Mouse (Mus musculus) adrenal gland, adult 2 months (tissue): Measurements from ENCODE around the gene Tm2d3. TPM values are rescaled to one million over a fixed set of nuclear protein-coding genes. Genes with fewer than 3 reads are reported as not detected.

Source experiments
- DNase-seq: peaks from one replicate; pipeline ENCODE4 v3.0.0; 2021
- polyA plus RNA-seq: library from polyadenylated mRNA; depleted of rRNA; stranded (reverse); fragments of >200 nt; gene quantifications from 2 replicates; pipeline ENCODE4 v1.2.3, GENCODE M21; 2012; rRNA removed
- total RNA-seq, 2 experiments: library from RNA; stranded (reverse); gene quantifications; 2 replicates each; pipeline ENCODE4 v1.2.3; 2021

Tm2d3 gene
- total and polyA plus RNA-seq, 3 experiments: 69.7 to 109 (median 71.2) TPM

GRCm38 (mm10) chr7:65702076-65702475, 11.1 kb downstream of the Tm2d3 start:
- DNase-seq: no peak

DNA sequence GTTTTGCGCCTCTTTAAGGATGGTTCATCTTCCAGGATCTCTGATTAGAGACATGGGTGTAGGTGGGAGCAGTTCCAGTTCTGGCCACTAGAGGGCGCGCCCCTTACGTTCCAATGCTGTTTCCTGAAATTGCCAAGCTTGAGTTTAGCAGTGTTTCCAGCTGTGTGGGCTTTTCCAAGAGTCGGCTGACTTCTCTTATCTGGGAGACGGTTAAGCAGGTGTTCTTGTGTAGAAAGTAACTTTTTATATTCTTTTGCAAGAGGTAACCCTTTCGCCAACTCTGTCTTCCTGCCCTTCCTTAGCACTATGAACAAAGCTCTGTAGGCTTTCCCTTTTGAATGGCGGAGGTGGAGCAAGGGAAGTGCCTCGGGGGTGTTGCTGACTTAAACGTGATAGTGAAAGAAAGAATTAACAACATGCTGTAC, 13.9 kb downstream of the Tm2d3 start:
- peak; percentile 77 for DNase-seq

GRCm38 (mm10) chr7:65708506-65708905, 17.5 kb downstream of the Tm2d3 start:
- no peak for DNase-seq

DNA sequence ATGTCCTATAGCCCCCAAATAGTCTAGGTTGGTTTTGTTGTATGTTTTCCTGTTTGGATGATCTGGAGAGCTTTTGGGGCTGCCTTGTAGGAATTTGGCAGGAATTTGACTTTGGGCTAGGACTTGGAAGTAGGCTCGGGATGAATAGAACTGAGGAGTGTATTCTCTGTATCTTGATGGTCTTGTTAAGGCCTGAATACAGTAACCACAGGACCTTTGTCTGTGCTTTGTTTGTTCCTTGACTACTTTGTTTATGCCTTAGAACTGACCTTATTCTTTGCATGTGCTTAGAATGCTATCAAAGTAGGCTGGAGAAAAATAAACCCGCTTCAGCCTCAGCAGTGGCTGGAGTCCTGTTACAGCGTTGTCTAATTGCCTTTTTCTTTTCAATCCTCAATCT, 19.3 kb downstream of the Tm2d3 start:
- DNase-seq: no peak

DNA sequence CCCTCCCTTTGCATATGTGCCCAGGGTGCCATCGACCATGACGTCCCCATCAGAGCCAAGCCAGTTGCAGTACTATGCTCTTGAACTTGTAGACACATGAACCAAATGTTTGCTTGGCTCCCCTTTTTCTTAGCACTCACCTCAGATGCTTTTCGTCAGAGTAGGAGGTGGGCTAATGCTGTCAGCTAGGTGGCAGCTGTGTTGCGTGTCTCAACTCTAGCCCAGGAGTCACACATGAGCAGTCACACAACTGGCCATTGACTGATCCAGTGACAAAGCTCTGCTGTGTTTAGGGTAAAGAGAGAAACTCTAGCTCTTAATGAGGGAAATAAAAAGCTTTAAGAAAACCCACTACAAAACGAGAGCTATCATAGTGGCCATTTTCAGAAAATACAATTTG, 22.8 kb downstream of the Tm2d3 start:
- DNase-seq: no peak

DNA sequence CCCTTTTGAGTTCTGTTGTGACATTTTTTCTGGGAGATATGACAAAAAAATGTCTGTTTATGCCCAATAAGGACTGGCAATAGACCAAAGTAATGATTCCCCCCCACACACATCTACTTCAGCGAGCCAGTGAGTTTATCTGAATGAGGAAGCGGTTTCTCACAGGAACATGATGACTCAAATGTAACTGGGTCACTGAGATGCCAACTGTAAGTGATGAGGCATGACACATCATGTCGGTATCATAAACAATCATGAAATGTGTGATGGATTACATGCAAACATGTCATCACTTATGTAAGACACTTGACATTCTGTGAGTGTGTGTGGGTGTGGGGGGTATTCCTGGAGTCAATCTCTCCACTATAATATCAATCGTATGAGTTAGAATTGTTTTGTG, 23.3 kb downstream of the Tm2d3 start:
- peak; percentile 26 for DNase-seq

GRCm38 (mm10) chr7:65734024-65734423, 43.1 kb downstream of the Tm2d3 start:
- peak; percentile 20 for DNase-seq

DNA sequence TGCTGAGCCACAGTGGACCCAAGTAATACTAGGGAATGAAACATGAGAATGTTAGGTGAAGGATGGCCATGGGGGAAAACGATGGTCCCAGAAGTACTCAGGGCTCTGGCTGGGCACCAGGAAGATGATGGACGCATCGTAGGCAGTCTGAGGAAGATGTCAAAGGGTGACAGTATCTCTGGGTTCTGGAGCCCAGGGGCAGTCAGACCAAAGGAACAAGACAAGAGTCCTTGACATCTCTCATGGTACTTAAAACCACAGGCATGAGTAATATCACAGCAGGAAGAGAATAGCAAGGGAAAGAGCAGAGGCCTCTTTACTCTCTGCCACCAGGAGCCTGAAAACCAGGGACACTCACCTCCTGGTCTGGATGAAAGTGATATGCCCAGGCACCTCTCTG, 44.3 kb downstream of the Tm2d3 start:
- DNase-seq: peak; percentile 30

- peak; percentile 89 for DNase-seq
Observed at GRCm38 (mm10) chr7:65737286-65738040, 46.5 kb downstream of the Tm2d3 start.

DNA sequence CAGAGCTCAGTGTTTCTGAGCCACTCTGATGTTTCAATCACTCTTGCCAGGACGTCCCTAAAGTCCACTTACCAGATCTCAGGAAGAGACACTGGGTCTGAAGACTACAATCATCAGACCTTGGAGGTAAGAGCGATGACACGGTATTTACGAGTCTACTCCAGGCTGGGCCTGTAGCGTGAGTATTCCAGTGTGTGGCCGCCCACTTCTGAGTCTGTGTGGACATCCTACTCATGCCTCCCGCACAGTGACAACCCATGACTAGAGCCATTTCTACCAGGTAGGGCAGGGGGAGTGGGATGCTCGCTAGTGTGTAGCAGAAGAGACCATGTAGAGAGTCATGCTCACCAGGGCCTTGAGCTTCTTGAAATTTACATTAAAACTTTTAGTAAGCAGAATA, 51.9 kb downstream of the Tm2d3 start:
- no peak for DNase-seq

DNA sequence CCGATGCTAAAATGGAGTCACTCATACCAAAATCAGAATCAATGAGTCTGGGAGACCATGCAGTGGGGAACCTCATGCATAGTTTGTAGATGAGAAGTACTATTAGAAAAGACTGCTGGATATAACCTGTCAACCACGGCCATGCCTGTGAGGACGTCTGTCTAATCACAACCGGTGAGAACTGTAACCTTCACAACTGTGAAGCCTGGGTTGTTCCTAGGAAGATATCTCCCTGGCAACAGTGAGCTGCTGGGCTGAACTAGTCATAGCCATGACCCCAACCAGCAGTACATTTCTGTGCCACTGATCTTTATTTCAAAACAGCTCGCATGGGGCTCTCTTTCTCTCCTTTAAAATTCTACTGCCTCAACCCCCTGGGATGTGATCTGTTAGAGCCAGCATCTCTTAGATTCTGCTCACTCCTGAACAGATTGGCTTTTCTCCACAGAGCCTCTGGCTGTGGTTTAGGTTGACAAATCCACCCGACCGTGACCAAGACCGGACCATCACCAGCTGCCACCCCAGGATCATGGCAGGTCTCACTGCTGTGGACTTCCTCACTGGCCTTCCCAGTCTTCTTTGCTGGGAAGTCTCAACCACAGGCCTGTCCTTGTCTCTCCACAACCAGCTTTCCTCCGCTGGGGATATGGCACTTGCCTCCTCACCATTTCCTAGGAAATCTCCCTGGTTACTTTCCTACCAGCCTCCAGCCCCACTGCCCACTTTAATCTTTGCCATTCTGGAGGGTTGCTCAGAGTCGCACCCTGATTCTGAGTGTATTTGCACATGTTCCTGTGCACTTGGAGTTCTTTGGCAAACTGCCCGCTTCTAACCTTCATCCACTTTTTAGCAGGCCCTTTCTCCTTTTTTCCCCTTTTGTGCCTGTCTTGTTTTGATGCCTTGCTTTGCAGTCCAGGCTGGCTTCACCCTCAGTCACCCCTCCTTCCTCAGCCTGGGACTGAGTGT, 57.3 kb downstream of the Tm2d3 start:
- DNase-seq: no peak

Other genes starting within 250 kb of the Tm2d3 start
- gene Tjp1, start 163.4 kb upstream of the Tm2d3 start, total RNA-seq: 100 to 1,000 TPM in 1 of 2 experiments, 10 to 100 TPM in 1; 61.1 to 101 TPM
- gene Tjp1, start 163.4 kb upstream of the Tm2d3 start, polyA plus RNA-seq: 10.5 and 11.2 TPM in 2 replicates
- gene Tarsl2, start 46.3 kb upstream of the Tm2d3 start, total RNA-seq: 10 to 100 TPM; 17.2 to 24.4 TPM
- gene Tarsl2, start 46.3 kb upstream of the Tm2d3 start, polyA plus RNA-seq: 7.9 and 8.0 TPM in 2 replicates
- gene Pcsk6, start 170.6 kb downstream of the Tm2d3 start, total RNA-seq: 10 to 100 TPM; 23.0 to 34.8 TPM
- gene Pcsk6, start 170.6 kb downstream of the Tm2d3 start, polyA plus RNA-seq: 7.0 and 9.8 TPM in 2 replicates